ENCODE assay signal across 10 mouse cellular contexts in the genomic region with DNA sequence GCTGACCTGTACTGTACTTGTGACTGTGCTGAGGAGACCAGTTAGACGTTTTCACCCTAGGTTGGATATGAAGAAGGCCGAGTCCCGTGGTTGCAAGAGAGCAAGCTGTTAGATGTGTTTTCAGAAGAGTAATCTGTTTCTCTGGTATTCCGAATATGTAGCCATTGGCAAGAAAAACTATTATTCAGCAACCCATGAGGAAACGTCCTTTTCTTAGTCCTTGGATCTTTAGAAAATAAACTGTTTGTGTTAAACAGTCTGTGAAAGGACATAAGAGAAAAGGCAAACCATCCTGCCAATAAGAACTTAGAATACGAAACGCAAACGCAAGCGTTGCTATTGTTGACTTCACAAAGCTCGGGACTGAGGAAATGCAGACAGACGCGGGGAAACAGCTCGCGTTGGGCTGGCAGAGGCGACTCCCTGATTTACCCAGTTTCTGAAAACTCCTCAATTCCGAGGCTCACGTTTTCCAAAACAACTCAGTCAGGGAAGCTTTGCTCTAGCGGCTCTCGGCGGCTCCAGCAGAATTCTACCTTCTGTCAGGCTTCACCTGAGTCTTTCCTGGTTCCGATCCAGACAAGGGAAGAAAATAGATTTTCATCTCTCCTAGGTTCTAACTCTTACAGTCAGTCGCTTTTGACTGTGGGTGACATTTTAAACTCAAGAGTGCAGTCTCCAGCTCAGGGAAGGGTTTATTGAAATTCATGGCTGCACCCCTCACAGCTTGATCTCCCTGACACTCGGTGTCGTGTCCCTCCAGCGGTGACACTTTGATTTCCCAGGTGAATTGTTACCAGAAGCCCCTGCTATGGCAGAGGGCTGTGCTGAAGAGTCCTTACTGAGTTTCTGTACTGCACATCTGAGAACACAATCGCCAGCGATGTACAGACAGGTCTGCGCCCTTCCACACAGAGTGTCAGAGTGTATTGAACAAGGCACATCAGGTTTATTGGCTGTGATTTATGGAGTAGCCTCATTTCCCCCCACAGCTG.
DNase-seq lines count a peak whose midpoint lies in the region; ATAC-seq lines count a peak whose summit lies in the region.
"Had no signal": no experiment of that assay in that cellular context is flagged by ENCODE, and none has a peak within 500 bp of the region (broad histone marks: within the 10 kb centered on the region; RNA-seq: fewer than 3 reads in every experiment).

No protein-coding gene starts in this region.

- no peak overlapping the region for H3K9ac ChIP-seq in hindbrain, embryonic 14.5 days
- no peak overlapping the region for H3K9ac ChIP-seq in midbrain, embryonic 11.5 days (ENCODE audit: low read length)
- no peak overlapping the region for H3K9ac ChIP-seq in midbrain, embryonic 14.5 days (replicated peaks; ENCODE audit: low read length)
- H3K9ac ChIP-seq in hindbrain, embryonic 13.5 days = peak overlapping the region; percentile 49; the same call in 1 of the 2 replicates
- H3K9ac ChIP-seq in stomach, embryonic 15.5 days = no peak overlapping the region

- peaks cover 65% of the 10 kb centered on the region for H3K36me3 ChIP-seq in hindbrain, embryonic 10.5 days
- H3K36me3 ChIP-seq in hindbrain, embryonic 14.5 days (replicated peaks; ENCODE audit: control insufficient read depth, insufficient read depth) = peaks cover 11% of the 10 kb centered on the region; the same call in 1 of the 2 replicates
- H3K36me3 ChIP-seq in midbrain, embryonic 11.5 days (ENCODE audit: control insufficient read depth, insufficient read depth, low read length) = peaks cover 9% of the 10 kb centered on the region; the same call in 1 of the 2 replicates
- peaks cover 7% of the 10 kb centered on the region for H3K36me3 ChIP-seq in midbrain, embryonic 14.5 days (ENCODE audit: control insufficient read depth, insufficient read depth, low read length)
- 0 out of 2 replicates have a peak, but pooled peaks cover 3% of the 10 kb centered on the region for H3K36me3 ChIP-seq in hindbrain, embryonic 13.5 days
- H3K36me3 ChIP-seq in stomach, embryonic 15.5 days = 0 out of 2 replicates have a peak, but pooled peaks cover 3% of the 10 kb centered on the region

- H3K4me2 ChIP-seq in hindbrain, embryonic 14.5 days (replicated peaks) = no peak overlapping the region
- no peak overlapping the region for H3K4me2 ChIP-seq in midbrain, embryonic 11.5 days
- no peak overlapping the region for H3K4me2 ChIP-seq in midbrain, embryonic 14.5 days (ENCODE audit: low read length)
- H3K4me2 ChIP-seq in hindbrain, embryonic 13.5 days = no peak overlapping the region
- H3K4me2 ChIP-seq in stomach, embryonic 15.5 days = peak overlapping the region; percentile 11; the same call in 1 of the 2 replicates

- no peaks in the 10 kb centered on the region for H3K27me3 ChIP-seq in hindbrain, embryonic 10.5 days (ENCODE audit: insufficient read depth, poor library complexity, severe bottlenecking)
- no peaks in the 10 kb centered on the region for H3K27me3 ChIP-seq in hindbrain, embryonic 14.5 days (ENCODE audit: control insufficient read depth, insufficient read depth, low read length)
- no peaks in the 10 kb centered on the region for H3K27me3 ChIP-seq in midbrain, embryonic 11.5 days (ENCODE audit: control insufficient read depth, insufficient read depth, low read length)
- H3K27me3 ChIP-seq in midbrain, embryonic 14.5 days (ENCODE audit: control insufficient read depth, insufficient read depth, low read length) = no peaks in the 10 kb centered on the region
- no peaks in the 10 kb centered on the region for H3K27me3 ChIP-seq in hindbrain, embryonic 13.5 days
- no peaks in the 10 kb centered on the region for H3K27me3 ChIP-seq in stomach, embryonic 15.5 days (replicated peaks)

- H3K27ac ChIP-seq in hindbrain, embryonic 10.5 days = 0 out of 2 replicates have a peak overlapping the region, but pooled peaks have one; percentile 23
- no peak overlapping the region for H3K27ac ChIP-seq in hindbrain, embryonic 14.5 days
- H3K27ac ChIP-seq in midbrain, embryonic 11.5 days (ENCODE audit: low read depth, low read length) = no peak overlapping the region
- H3K27ac ChIP-seq in midbrain, embryonic 14.5 days (replicated peaks; ENCODE audit: low read depth, low read length) = no peak overlapping the region; the same call in 1 of the 2 replicates
- peak overlapping the region; percentile 31; the same call in 1 of the 2 replicates for H3K27ac ChIP-seq in hindbrain, embryonic 13.5 days
- H3K27ac ChIP-seq in stomach, embryonic 15.5 days = peak overlapping the region; percentile 33
- H3K27ac ChIP-seq: heart, adult 2 months had no signal

- no peaks in the 10 kb centered on the region for H3K9me3 ChIP-seq in hindbrain, embryonic 10.5 days
- H3K9me3 ChIP-seq in hindbrain, embryonic 14.5 days (ENCODE audit: control insufficient read depth, low read length) = no peaks in the 10 kb centered on the region
- no peaks in the 10 kb centered on the region for H3K9me3 ChIP-seq in midbrain, embryonic 11.5 days (ENCODE audit: control insufficient read depth, low read length)
- H3K9me3 ChIP-seq in midbrain, embryonic 14.5 days (ENCODE audit: control insufficient read depth, low read length) = no peaks in the 10 kb centered on the region
- no peaks in the 10 kb centered on the region for H3K9me3 ChIP-seq in hindbrain, embryonic 13.5 days
- H3K9me3 ChIP-seq in stomach, embryonic 15.5 days = no peaks in the 10 kb centered on the region

- no peak overlapping the region for H3K4me3 ChIP-seq in hindbrain, embryonic 10.5 days
- H3K4me3 ChIP-seq in hindbrain, embryonic 14.5 days (replicated peaks; ENCODE audit: low read length) = no peak overlapping the region
- H3K4me3 ChIP-seq in midbrain, embryonic 11.5 days (ENCODE audit: low read depth, low read length) = no peak overlapping the region
- no peak overlapping the region for H3K4me3 ChIP-seq in midbrain, embryonic 14.5 days (replicated peaks; ENCODE audit: low read depth, low read length)
- H3K4me3 ChIP-seq in hindbrain, embryonic 13.5 days = no peak overlapping the region
- H3K4me3 ChIP-seq in stomach, embryonic 15.5 days (replicated peaks) = no peak overlapping the region
- H3K4me3 ChIP-seq: heart, adult 2 months had no signal

- WGBS in hindbrain, embryonic 10.5 days = 54% methylated on average over 28 of the region's 28 CpGs
- WGBS in hindbrain, embryonic 14.5 days = 42% methylated on average over 28 of the region's 28 CpGs
- 49% methylated on average over 28 of the region's 28 CpGs for WGBS in midbrain, embryonic 11.5 days
- WGBS in midbrain, embryonic 14.5 days = 50% methylated on average over 28 of the region's 28 CpGs
- 40% methylated on average over 28 of the region's 28 CpGs for WGBS in hindbrain, embryonic 13.5 days
- WGBS in stomach, embryonic 15.5 days = 41% methylated on average over 28 of the region's 28 CpGs

- peaks cover 5% of the 10 kb centered on the region; the same call in 1 of the 2 replicates for H3K4me1 ChIP-seq in hindbrain, embryonic 10.5 days (replicated peaks)
- peaks cover 5% of the 10 kb centered on the region; the same call in 1 of the 2 replicates for H3K4me1 ChIP-seq in hindbrain, embryonic 14.5 days (replicated peaks; ENCODE audit: control insufficient read depth, insufficient read depth, low read length)
- peaks cover 5% of the 10 kb centered on the region; the same call in 1 of the 2 replicates for H3K4me1 ChIP-seq in midbrain, embryonic 11.5 days (ENCODE audit: control insufficient read depth, insufficient read depth, low read length)
- H3K4me1 ChIP-seq in midbrain, embryonic 14.5 days (ENCODE audit: control insufficient read depth, insufficient read depth, low read length) = 0 out of 2 replicates have a peak, but pooled peaks cover 3% of the 10 kb centered on the region
- H3K4me1 ChIP-seq in hindbrain, embryonic 13.5 days (replicated peaks) = peaks cover 21% of the 10 kb centered on the region
- H3K4me1 ChIP-seq in stomach, embryonic 15.5 days = peaks cover 9% of the 10 kb centered on the region; the same call in 1 of the 2 replicates

- DNase-seq in hindbrain, embryonic 10.5 days (ENCODE audit: low spot score) = no peak
- DNase-seq in hindbrain, embryonic 14.5 days (ENCODE audit: low spot score) = no peak
- peak; percentile 85 for DNase-seq in midbrain, embryonic 11.5 days (ENCODE audit: low spot score, missing footprints)
- DNase-seq in midbrain, embryonic 14.5 days = no peak
- no peak for DNase-seq in MN1 (ENCODE audit: low spot score)
- DNase-seq: heart, adult 2 months; kidney, adult 9 months; thymus, postnatal 25 days had no signal

- no peak for ATAC-seq in hindbrain, embryonic 14.5 days (ENCODE audit: low FRiP score)
- no peak for ATAC-seq in midbrain, embryonic 11.5 days (ENCODE audit: low FRiP score)
- ATAC-seq in midbrain, embryonic 14.5 days (ENCODE audit: low FRiP score, low TSS enrichment) = no peak
- no peak for ATAC-seq in hindbrain, embryonic 13.5 days (ENCODE audit: low FRiP score)
- ATAC-seq in stomach, embryonic 15.5 days (ENCODE audit: insufficient read depth, low FRiP score, low read depth) = no peak

Comparison
In these comparisons a context has a peak if more than half of its experiments do, and no peak if none do; other contexts are left out.
1. H3K27ac ChIP-seq: peak in hindbrain, embryonic 10.5 days (single experiment), hindbrain, embryonic 13.5 days (single experiment) and stomach, embryonic 15.5 days (single experiment); none in hindbrain, embryonic 14.5 days (single experiment), midbrain, embryonic 11.5 days (single experiment) and midbrain, embryonic 14.5 days (single experiment).